Mouse (Mus musculus): ENCODE measurements around the gene Arhgap19.

DNA sequence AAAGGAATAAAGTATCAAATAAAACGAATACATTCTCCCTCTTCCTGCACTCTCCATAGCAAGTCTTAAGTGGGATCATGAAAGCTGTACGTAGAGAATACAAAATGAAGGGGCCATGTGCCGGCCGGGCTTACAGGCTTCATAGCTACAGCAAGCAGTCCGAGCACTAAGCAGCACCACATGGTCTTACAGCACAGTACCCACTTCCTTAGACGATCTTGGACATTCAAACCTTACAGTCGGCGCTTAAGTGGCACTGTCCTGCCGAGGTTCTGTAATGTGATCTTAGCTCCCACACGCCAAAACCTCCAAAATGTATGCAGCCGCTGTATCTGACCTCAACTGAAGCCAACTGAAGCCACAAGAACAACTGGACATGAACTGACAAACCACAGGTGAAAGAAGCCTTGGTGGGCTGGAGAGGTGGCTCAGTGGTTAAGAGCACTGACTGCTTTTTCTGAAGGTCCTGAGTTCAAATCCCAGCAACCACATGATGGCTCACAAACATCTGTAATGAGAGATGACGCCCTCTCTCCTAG, 5.0 kb downstream of the Arhgap19 start:
- TF ChIP-seq CTCF (IDR thresholded peaks at IDR 0.05; ENCODE audit: low read depth) (no peak), EP300 (IDR thresholded peaks at IDR 0.05; ENCODE audit: low read depth) (no peak)

Data from liver, embryonic 14.5 days (tissue).